Mouse (Mus musculus) cerebellum, adult 2 months (tissue): ENCODE results near the gene Galnt17.
A peak's percentile ranks its signal among the peaks of the same experiment; 100 is the strongest.

Experiments used
- CTCF ChIP-seq: fragments of 200-500 bp; IDR thresholded peaks from 2 replicates; pipeline ENCODE4 v1.5.1; 2011; ENCODE audit warnings: low read depth, mild to moderate bottlenecking, control low read depth, low read length, moderate library complexity, borderline replicate concordance; ENCODE audit not compliant: insufficient read depth
- POLR2A ChIP-seq: fragments of 200-500 bp; IDR thresholded peaks from 2 replicates; pipeline ENCODE4 v1.6.1; 2011; ENCODE audit warnings: low read length, control low read depth, borderline replicate concordance; ENCODE audit not compliant: insufficient read depth

GRCm38 (mm10) chr5:131306908-131307655 lies 1.2 kb downstream of the Galnt17 start:
- peak; percentile 39; the same call in 1 of the 2 replicates for TF ChIP-seq POLR2A
- TF ChIP-seq CTCF, result no peak
